Mouse (Mus musculus) cerebellum, adult 2 months (tissue): ENCODE measurements around the gene Tle2.
A peak's percentile ranks its signal among the peaks of the same experiment; 100 is the strongest.

Experiments used
- CTCF ChIP-seq: fragments of 200-500 bp; IDR thresholded peaks from 2 replicates; pipeline ENCODE4 v1.5.1; 2011; ENCODE audit warnings: low read depth, mild to moderate bottlenecking, control low read depth, low read length, moderate library complexity, borderline replicate concordance; ENCODE audit not compliant: insufficient read depth
- POLR2A ChIP-seq: fragments of 200-500 bp; IDR thresholded peaks from 2 replicates; pipeline ENCODE4 v1.6.1; 2011; ENCODE audit warnings: low read length, control low read depth, borderline replicate concordance; ENCODE audit not compliant: insufficient read depth

- TF ChIP-seq POLR2A (no peak), CTCF (peak; percentile 72)
Observed at GRCm38 (mm10) chr10:81564734-81565133, 9.6 kb upstream of the Tle2 start.
